11 mouse cellular contexts compared by ENCODE assay signal in genomic region chr15:91260578-91260977, GRCm38 (mm10).
A peak's percentile ranks its signal among the peaks of the same experiment; 100 is the strongest.
DNase-seq lines count a peak whose midpoint lies in the region; ATAC-seq lines count a peak whose summit lies in the region.
"Had no signal": no experiment of that assay in that cellular context is flagged by ENCODE, and none has a peak within 500 bp of the region (broad histone marks: within the 10 kb centered on the region; RNA-seq: fewer than 3 reads in every experiment).

No protein-coding gene starts in this region.

- no peak overlapping the region for H3K4me3 ChIP-seq in hindbrain, embryonic 15.5 days
- no peak overlapping the region for H3K4me3 ChIP-seq in hindbrain, embryonic 12.5 days
- H3K4me3 ChIP-seq in neural tube, embryonic 12.5 days = no peak overlapping the region
- no peak overlapping the region for H3K4me3 ChIP-seq in liver, embryonic 12.5 days
- H3K4me3 ChIP-seq: midbrain, embryonic 12.5 days had no signal

- no peak overlapping the region for H3K4me2 ChIP-seq in hindbrain, embryonic 15.5 days
- H3K4me2 ChIP-seq in hindbrain, embryonic 12.5 days (replicated peaks) = no peak overlapping the region
- H3K4me2 ChIP-seq in neural tube, embryonic 12.5 days (replicated peaks) = no peak overlapping the region
- H3K4me2 ChIP-seq in liver, embryonic 12.5 days = no peak overlapping the region
- H3K4me2 ChIP-seq: midbrain, embryonic 12.5 days had no signal

- no peaks in the 10 kb centered on the region for H3K9me3 ChIP-seq in hindbrain, embryonic 15.5 days
- H3K9me3 ChIP-seq in hindbrain, embryonic 12.5 days (replicated peaks) = no peaks in the 10 kb centered on the region
- no peaks in the 10 kb centered on the region for H3K9me3 ChIP-seq in neural tube, embryonic 12.5 days
- H3K9me3 ChIP-seq in liver, embryonic 12.5 days (replicated peaks) = no peaks in the 10 kb centered on the region
- H3K9me3 ChIP-seq: midbrain, embryonic 12.5 days had no signal

- no peaks in the 10 kb centered on the region for H3K27me3 ChIP-seq in hindbrain, embryonic 15.5 days
- H3K27me3 ChIP-seq in hindbrain, embryonic 12.5 days = no peaks in the 10 kb centered on the region
- H3K27me3 ChIP-seq in neural tube, embryonic 12.5 days (replicated peaks) = no peaks in the 10 kb centered on the region
- H3K27me3 ChIP-seq in liver, embryonic 12.5 days (replicated peaks) = no peaks in the 10 kb centered on the region
- H3K27me3 ChIP-seq: midbrain, embryonic 12.5 days had no signal

- no peak for ATAC-seq in hindbrain, embryonic 15.5 days (ENCODE audit: low FRiP score, low read depth)
- ATAC-seq in hindbrain, embryonic 12.5 days (ENCODE audit: low FRiP score) = no peak
- peak; percentile 37; the same call in 1 of the 2 replicates for ATAC-seq in neural tube, embryonic 12.5 days (ENCODE audit: low FRiP score, low read depth)
- ATAC-seq in liver, embryonic 12.5 days = peak; percentile 99
- ATAC-seq in cerebellum, adult (ENCODE audit: insufficient number of reproducible peaks, low FRiP score, low TSS enrichment) = no peak
- ATAC-seq: Patski had no signal

- H3K4me1 ChIP-seq in hindbrain, embryonic 15.5 days (replicated peaks) = no peaks in the 10 kb centered on the region
- H3K4me1 ChIP-seq in hindbrain, embryonic 12.5 days = no peaks in the 10 kb centered on the region
- H3K4me1 ChIP-seq in neural tube, embryonic 12.5 days = no peaks in the 10 kb centered on the region
- H3K4me1 ChIP-seq in liver, embryonic 12.5 days = peaks cover 28% of the 10 kb centered on the region
- H3K4me1 ChIP-seq: midbrain, embryonic 12.5 days had no signal

- no peak overlapping the region for H3K9ac ChIP-seq in hindbrain, embryonic 15.5 days
- no peak overlapping the region for H3K9ac ChIP-seq in hindbrain, embryonic 12.5 days
- no peak overlapping the region for H3K9ac ChIP-seq in neural tube, embryonic 12.5 days
- H3K9ac ChIP-seq in liver, embryonic 12.5 days = no peak overlapping the region
- H3K9ac ChIP-seq: midbrain, embryonic 12.5 days had no signal

- no peak for DNase-seq in neural tube, embryonic 10.5 days (ENCODE audit: extremely low spot score, low spot score)
- no peak for DNase-seq in yolk sac, embryonic 10.5 days (ENCODE audit: low spot score)
- no peak for DNase-seq in thymus, postnatal 0 days (ENCODE audit: low spot score)
- DNase-seq: thymus, postnatal 36 days had no signal

- WGBS in hindbrain, embryonic 15.5 days = 60% methylated on average over 5 of the region's 5 CpGs
- 83% methylated on average over 5 of the region's 5 CpGs for WGBS in hindbrain, embryonic 12.5 days
- 67% methylated on average over 5 of the region's 5 CpGs for WGBS in neural tube, embryonic 12.5 days
- 20% methylated on average over 5 of the region's 5 CpGs for WGBS in liver, embryonic 12.5 days (ENCODE audit: insufficient replicate concordance)

- 0 out of 2 replicates have a peak overlapping the region, but pooled peaks have one; percentile 15 for H3K27ac ChIP-seq in hindbrain, embryonic 15.5 days (replicated peaks)
- no peak overlapping the region for H3K27ac ChIP-seq in hindbrain, embryonic 12.5 days
- no peak overlapping the region for H3K27ac ChIP-seq in neural tube, embryonic 12.5 days
- no peak overlapping the region for H3K27ac ChIP-seq in liver, embryonic 12.5 days
- H3K27ac ChIP-seq: midbrain, embryonic 12.5 days had no signal

- no peaks in the 10 kb centered on the region for H3K36me3 ChIP-seq in hindbrain, embryonic 15.5 days
- no peaks in the 10 kb centered on the region for H3K36me3 ChIP-seq in hindbrain, embryonic 12.5 days
- no peaks in the 10 kb centered on the region for H3K36me3 ChIP-seq in neural tube, embryonic 12.5 days
- H3K36me3 ChIP-seq in liver, embryonic 12.5 days = no peaks in the 10 kb centered on the region
- H3K36me3 ChIP-seq: midbrain, embryonic 12.5 days had no signal

Comparison
In these comparisons a context has a peak if more than half of its experiments do, and no peak if none do; other contexts are left out.
1. ATAC-seq: peak in neural tube, embryonic 12.5 days (single experiment) and liver, embryonic 12.5 days (single experiment); none in hindbrain, embryonic 15.5 days (single experiment), hindbrain, embryonic 12.5 days (single experiment) and cerebellum, adult (single experiment).